ENCODE assay signal across 21 mouse cellular contexts in the genomic region with DNA sequence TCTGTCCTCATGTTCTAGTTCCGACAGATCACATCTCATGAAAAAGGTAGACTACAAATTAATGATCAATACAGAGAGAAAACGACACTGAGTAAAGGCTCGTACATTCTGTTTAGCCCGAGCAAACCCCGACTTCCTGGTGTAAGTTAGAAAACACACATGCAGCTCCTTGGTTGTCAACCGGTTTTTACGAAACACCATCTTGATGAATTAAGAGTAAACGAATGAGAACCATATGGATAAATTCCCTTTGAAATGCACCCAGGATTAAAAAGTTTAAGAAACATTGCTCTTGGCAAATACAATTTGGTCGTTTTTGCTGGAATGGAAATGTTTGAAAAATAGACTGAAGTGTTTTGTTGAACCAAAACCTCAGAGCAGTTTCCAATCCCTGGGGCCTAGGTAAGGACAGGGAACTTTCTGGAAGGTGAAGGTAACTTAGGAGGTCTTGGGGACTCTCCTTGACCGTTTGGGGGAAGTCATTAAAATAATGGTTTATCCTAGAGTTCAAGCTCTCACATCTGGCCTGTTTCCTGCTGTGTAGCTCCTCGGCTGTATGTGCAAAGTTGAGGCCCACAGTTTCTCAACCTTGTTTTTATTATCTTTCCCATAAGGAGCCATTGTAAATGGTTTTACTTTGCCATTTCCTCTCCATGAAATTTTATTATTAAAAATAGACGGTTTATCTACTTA.
DNase-seq lines count a peak whose midpoint lies in the region; ATAC-seq and TF ChIP-seq lines count a peak whose summit lies in the region.
"Had no signal": no experiment of that assay in that cellular context is flagged by ENCODE, and none has a peak within 500 bp of the region (broad histone marks: within the 10 kb centered on the region; RNA-seq: fewer than 3 reads in every experiment).

No protein-coding gene starts in this region.

- intact Hi-C loops in left cerebral cortex, postnatal 14 days (cut with DNase I), result no loop called here

- no peak overlapping the region for H3K4me3 ChIP-seq in lung, embryonic 15.5 days
- no peak overlapping the region for H3K4me3 ChIP-seq in lung, adult 2 months (replicated peaks; ENCODE audit: extremely low read depth, low read depth, low read length)
- H3K4me3 ChIP-seq in limb, embryonic 15.5 days, result no peak overlapping the region
- H3K4me3 ChIP-seq: midbrain, embryonic 13.5 days; neural tube, embryonic 13.5 days had no signal

- WGBS in lung, embryonic 15.5 days, result 35% methylated on average over 12 of the region's 12 CpGs
- WGBS in lung, adult 2 months, result 53% methylated on average over 12 of the region's 12 CpGs
- WGBS in limb, embryonic 15.5 days, result 27% methylated on average over 12 of the region's 12 CpGs

- no peaks in the 10 kb centered on the region for H3K27me3 ChIP-seq in lung, embryonic 15.5 days
- no peaks in the 10 kb centered on the region for H3K27me3 ChIP-seq in limb, embryonic 15.5 days
- H3K27me3 ChIP-seq: midbrain, embryonic 13.5 days; neural tube, embryonic 13.5 days; Patski had no signal

- H3K36me3 ChIP-seq in lung, embryonic 15.5 days, result no peaks in the 10 kb centered on the region
- H3K36me3 ChIP-seq in limb, embryonic 15.5 days, result no peaks in the 10 kb centered on the region
- H3K36me3 ChIP-seq: midbrain, embryonic 13.5 days; neural tube, embryonic 13.5 days had no signal

- H3K9me3 ChIP-seq in lung, embryonic 15.5 days, result no peaks in the 10 kb centered on the region
- no peaks in the 10 kb centered on the region for H3K9me3 ChIP-seq in limb, embryonic 15.5 days
- H3K9me3 ChIP-seq: midbrain, embryonic 13.5 days; neural tube, embryonic 13.5 days had no signal

- H3K27ac ChIP-seq in lung, embryonic 15.5 days, result peak overlapping the region; percentile 84
- peak overlapping the region; percentile 54 for H3K27ac ChIP-seq in limb, embryonic 15.5 days
- H3K27ac ChIP-seq: hindbrain, embryonic 14.5 days; midbrain, embryonic 13.5 days; neural tube, embryonic 13.5 days had no signal

- ATAC-seq in lung, embryonic 15.5 days (ENCODE audit: borderline replicate concordance, extremely low read depth, low FRiP score, low TSS enrichment), result peak; percentile 85; the same call in 1 of the 2 replicates
- ATAC-seq in limb, embryonic 15.5 days (ENCODE audit: insufficient number of reproducible peaks, low FRiP score, low TSS enrichment, low read depth), result no peak
- ATAC-seq: CD4-positive, CD25-positive, alpha-beta regulatory T cell, adult 4 months; intestine, embryonic 16.5 days; liver, postnatal 0 days; midbrain, embryonic 13.5 days; Patski had no signal

- H3K4me2 ChIP-seq in lung, embryonic 15.5 days, result 0 out of 2 replicates have a peak overlapping the region, but pooled peaks have one; percentile 2
- H3K4me2 ChIP-seq in limb, embryonic 15.5 days, result no peak overlapping the region
- H3K4me2 ChIP-seq: hindbrain, embryonic 14.5 days; midbrain, embryonic 13.5 days; neural tube, embryonic 13.5 days had no signal

- TF ChIP-seq CTCF in lung, adult 2 months (IDR thresholded peaks at IDR 0.05; ENCODE audit: insufficient read depth, low read length), result no peak

- TF ChIP-seq POLR2A in lung, adult 2 months (IDR thresholded peaks at IDR 0.05; ENCODE audit: borderline replicate concordance, extremely low read depth, low read depth, low read length), result no peak

- no peak overlapping the region for H3K9ac ChIP-seq in lung, embryonic 15.5 days
- H3K9ac ChIP-seq in limb, embryonic 15.5 days, result no peak overlapping the region
- H3K9ac ChIP-seq: hindbrain, embryonic 14.5 days; liver, postnatal 0 days; midbrain, embryonic 13.5 days; neural tube, embryonic 13.5 days had no signal

- H3K4me1 ChIP-seq in lung, embryonic 15.5 days, result peaks cover 17% of the 10 kb centered on the region
- H3K4me1 ChIP-seq in lung, adult 2 months (ENCODE audit: control insufficient read depth, insufficient read depth, low read length), result peaks cover 2% of the 10 kb centered on the region; the same call in 1 of the 2 replicates
- H3K4me1 ChIP-seq in limb, embryonic 15.5 days, result no peaks in the 10 kb centered on the region
- H3K4me1 ChIP-seq: midbrain, embryonic 13.5 days; neural tube, embryonic 13.5 days had no signal

- peak; percentile 9 for DNase-seq in embryo, embryonic 11 days
- DNase-seq in embryo, embryonic 9.5 days (ENCODE audit: extremely low spot score), result no peak
- no peak for DNase-seq in lung, adult 2 months
- DNase-seq in forelimb bud, embryonic 11.5 days (ENCODE audit: low read depth, low spot score), result peak; percentile 59
- DNase-seq in left cerebral cortex, postnatal 14 days (ENCODE audit: low spot score in 2 of 2), result no peak
- DNase-seq in layer of hippocampus, postnatal 14 days (ENCODE audit: low spot score in 2 of 2), result no peak
- DNase-seq: adrenal gland, adult 8-10 months; cerebellum, postnatal 14 days; heart, adult 18-20 months; heart, postnatal 36 days; kidney, postnatal 14 days; liver, postnatal 0 days; thymus, adult 18-20 months had no signal

Comparison
In these comparisons a context has a peak if more than half of its experiments do, and no peak if none do; other contexts are left out.
1. DNase-seq: peak in embryo, embryonic 11 days (single experiment) and forelimb bud, embryonic 11.5 days (single experiment); none in embryo, embryonic 9.5 days (single experiment), lung, adult 2 months (single experiment), left cerebral cortex, postnatal 14 days (0 of 2) and layer of hippocampus, postnatal 14 days (0 of 2).